Mouse (Mus musculus) C2C12 (cell line): ENCODE measurements around the gene Phkg2.

ENCODE experiments used
- CEBPB ChIP-seq: IDR thresholded peaks from one replicate; pipeline ENCODE4 v1.6.1; 2011; ENCODE audit warnings: low read depth, mild to moderate bottlenecking, control low read depth, moderate library complexity
- CTCF ChIP-seq: IDR thresholded peaks from one replicate; pipeline ENCODE4 v1.5.1; 2011; ENCODE audit not compliant: control insufficient read depth, insufficient read depth, insufficient read length
- MAX ChIP-seq: IDR thresholded peaks from one replicate; pipeline ENCODE4 v1.6.1; 2011; ENCODE audit warnings: mild to moderate bottlenecking, control low read depth
- MYOD1 ChIP-seq: IDR thresholded peaks from one replicate; pipeline ENCODE4 v1.6.1; 2011; ENCODE audit warnings: low read depth; ENCODE audit not compliant: control insufficient read depth, insufficient read length
- MYOG ChIP-seq: IDR thresholded peaks from one replicate; pipeline ENCODE4 v1.6.1; 2011; ENCODE audit not compliant: control insufficient read depth, insufficient read length; ENCODE audit errors: extremely low read depth
- USF1 ChIP-seq: IDR thresholded peaks from one replicate; pipeline ENCODE4 v1.6.1; 2011; ENCODE audit warnings: low read depth, mild to moderate bottlenecking, control low read depth, moderate library complexity

DNA sequence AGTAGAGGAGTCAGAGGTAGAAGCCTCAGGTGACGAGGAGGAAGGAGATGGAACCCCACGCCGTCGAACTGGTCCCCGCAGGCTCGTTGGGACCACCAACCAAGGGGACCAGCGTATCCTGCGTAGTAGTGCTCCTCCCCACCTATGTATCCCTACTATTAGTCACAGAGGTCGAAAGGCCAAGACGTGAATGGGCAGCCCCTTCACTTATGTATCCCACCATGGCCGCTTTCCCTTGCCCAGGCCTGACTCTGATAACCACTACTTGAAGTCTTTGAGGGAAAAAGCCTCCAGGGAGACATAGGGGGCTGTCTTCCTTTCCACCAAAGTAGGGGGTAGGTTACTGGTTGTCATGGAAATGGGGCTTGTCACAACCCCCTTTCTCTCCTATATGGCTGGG is 12.6 kb upstream of the Phkg2 start:
- no peak for TF ChIP-seq CTCF
- no peak for TF ChIP-seq MAX
- no peak for TF ChIP-seq USF1
- TF ChIP-seq MYOG, result no peak
- no peak for TF ChIP-seq MYOD1
- TF ChIP-seq CEBPB, result no peak
